Mouse (Mus musculus) myocyte (in vitro differentiated cells): Measurements from ENCODE around the gene Zswim4.

Experiments used
- E2F4 ChIP-seq: IDR thresholded peaks from one replicate; pipeline ENCODE4 v1.6.1; 2011; ENCODE audit warnings: mild to moderate bottlenecking, control low read depth, moderate library complexity; ENCODE audit not compliant: insufficient read depth
- POLR2A ChIP-seq: IDR thresholded peaks from one replicate; pipeline ENCODE4 v1.6.1; 2011; ENCODE audit warnings: low read depth, mild to moderate bottlenecking, control low read depth, moderate library complexity; ENCODE audit not compliant: insufficient read length
- POLR2AphosphoS2 ChIP-seq: IDR thresholded peaks from one replicate; pipeline ENCODE4 v1.6.1; 2011; ENCODE audit warnings: low read depth, control low read depth; ENCODE audit not compliant: insufficient read length
- TCF12 ChIP-seq: IDR thresholded peaks from one replicate; pipeline ENCODE4 v1.6.1; 2011; ENCODE audit warnings: mild to moderate bottlenecking, control low read depth; ENCODE audit not compliant: poor library complexity, insufficient read depth, severe bottlenecking

GRCm38 (mm10) chr8:84197141-84197921 lies 39.5 kb downstream of the Zswim4 start:
- no peak for TF ChIP-seq E2F4
- TF ChIP-seq TCF12, result no peak
- peak; percentile 60 for TF ChIP-seq POLR2AphosphoS2
- TF ChIP-seq POLR2A, result peak; percentile 61
